Mouse (Mus musculus) bone marrow macrophage, adult 2 months (primary cell): Measurements from ENCODE around the gene Rnf41. TPM values are rescaled to one million over a fixed set of nuclear protein-coding genes. Genes with fewer than 3 reads are reported as not detected.

Source experiments
- H3K27ac ChIP-seq: 2 replicates; pipeline ENCODE4 v1.5.1; 2012; ENCODE audit warnings: low read depth, low read length; ENCODE audit not compliant: insufficient read depth
- H3K4me1 ChIP-seq: 2 replicates; pipeline ENCODE4 v1.6.1; 2012; ENCODE audit warnings: low read length; ENCODE audit not compliant: control insufficient read depth, insufficient read depth
- H3K4me3 ChIP-seq: 2 replicates; pipeline ENCODE4 v1.5.1; 2012; ENCODE audit warnings: mild to moderate bottlenecking, low read length, moderate library complexity; ENCODE audit not compliant: insufficient read depth
- CTCF ChIP-seq: IDR thresholded peaks from 2 replicates; pipeline ENCODE4 v1.5.1; 2012; ENCODE audit warnings: low read depth, mild to moderate bottlenecking, low read length, moderate library complexity
- POLR2A ChIP-seq: IDR thresholded peaks from 2 replicates; pipeline ENCODE4 v1.6.1; 2012; ENCODE audit warnings: mild to moderate bottlenecking, low read depth, low read length, borderline replicate concordance
- polyA plus RNA-seq: library from polyadenylated mRNA; stranded (reverse); fragments of >200 nt; gene quantifications from 2 replicates; pipeline ENCODE4 v1.2.4, GENCODE M21; 2012; ENCODE audit not compliant: missing spikeins, insufficient read depth, insufficient read length

The Rnf41 gene
- polyA plus RNA-seq, 1 experiment: 47.6 TPM

DNA sequence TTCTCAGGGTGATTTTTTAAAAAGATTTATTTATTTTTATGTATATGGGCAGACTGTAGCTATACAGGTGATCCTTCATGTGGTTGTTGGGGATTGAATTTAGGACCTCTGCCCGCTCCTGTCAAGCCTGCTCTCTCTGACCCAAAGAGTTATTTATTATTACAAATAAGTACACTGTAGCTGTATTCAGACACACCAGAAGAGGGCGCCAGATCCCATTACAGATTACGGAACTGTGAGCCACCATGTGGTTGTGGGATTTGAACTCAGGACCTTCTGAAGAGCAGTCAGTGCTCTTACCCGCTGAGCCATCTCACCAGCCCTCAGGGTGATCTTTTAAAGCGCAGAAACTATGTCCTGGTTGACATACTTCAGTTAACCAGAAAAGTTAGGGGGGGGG is 39.3 kb upstream of the Rnf41 start:
- peaks cover 50% of the 10 kb centered on the region for H3K4me1 ChIP-seq
- no peak overlapping the region for H3K4me3 ChIP-seq
- peak overlapping the region; percentile 58 for H3K27ac ChIP-seq
- TF ChIP-seq POLR2A (no peak), CTCF (peak; percentile 47)

DNA sequence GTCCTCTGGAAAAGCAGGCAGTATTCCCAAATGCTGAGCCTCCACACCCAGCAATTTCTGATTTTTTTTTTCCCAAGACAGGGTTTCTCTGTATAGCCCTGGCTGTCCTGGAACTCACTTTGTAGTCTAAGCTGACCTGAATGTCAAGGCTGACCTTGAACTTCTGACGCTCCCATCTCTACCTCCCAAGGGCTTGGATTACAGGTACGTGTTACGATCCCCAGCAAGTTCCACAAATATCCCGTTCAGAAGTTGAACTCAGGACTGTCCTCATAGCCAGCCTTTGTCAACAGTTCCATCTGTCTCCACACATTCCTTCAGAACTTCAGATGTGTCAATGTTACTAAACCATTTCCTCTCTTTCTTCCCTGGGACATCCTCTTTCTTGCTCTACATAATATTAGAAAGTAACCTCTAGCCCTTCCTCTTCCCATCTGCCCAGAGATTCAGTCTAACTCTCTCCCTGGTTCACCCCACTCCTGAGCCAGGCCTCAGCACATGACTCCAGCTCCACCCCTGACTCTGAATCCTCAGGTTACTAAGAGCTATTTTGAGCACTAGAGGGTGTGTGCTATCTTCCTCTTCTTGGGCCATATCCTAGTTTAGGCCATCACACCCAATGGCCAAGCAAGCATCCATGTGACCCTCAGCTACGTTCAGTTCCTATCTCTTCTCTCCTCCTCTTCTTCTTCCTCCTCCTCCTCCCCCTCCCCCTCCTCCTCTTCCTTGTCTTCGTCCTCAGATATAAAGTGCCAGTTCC is 38.3 kb upstream of the Rnf41 start:
- H3K4me3 ChIP-seq: no peak overlapping the region
- H3K4me1 ChIP-seq: peaks cover 48% of the 10 kb centered on the region
- peak overlapping the region; percentile 96 for H3K27ac ChIP-seq
- TF ChIP-seq CTCF (no peak), POLR2A (no peak)

DNA sequence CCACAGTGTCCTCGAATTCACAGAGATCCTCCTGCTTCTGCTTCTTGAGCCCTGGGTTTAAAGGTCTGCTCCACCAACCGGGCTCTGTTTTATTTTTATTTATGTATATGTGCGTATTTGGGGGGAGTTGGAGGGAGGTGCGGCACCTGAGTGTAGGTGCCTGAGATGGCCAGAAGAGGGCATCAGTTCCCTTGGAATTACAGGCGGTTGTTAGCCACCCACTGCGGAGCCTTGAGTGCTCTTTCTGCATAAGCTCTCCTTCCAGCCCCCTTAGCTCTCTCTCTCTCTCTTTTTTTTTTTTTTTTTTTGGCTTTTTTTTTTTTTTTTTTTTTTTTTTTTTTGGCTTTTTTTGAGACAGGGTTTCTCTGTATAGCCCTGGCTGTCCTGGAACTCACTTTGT is 37.1 kb upstream of the Rnf41 start:
- H3K4me1 ChIP-seq: peaks cover 56% of the 10 kb centered on the region

DNA sequence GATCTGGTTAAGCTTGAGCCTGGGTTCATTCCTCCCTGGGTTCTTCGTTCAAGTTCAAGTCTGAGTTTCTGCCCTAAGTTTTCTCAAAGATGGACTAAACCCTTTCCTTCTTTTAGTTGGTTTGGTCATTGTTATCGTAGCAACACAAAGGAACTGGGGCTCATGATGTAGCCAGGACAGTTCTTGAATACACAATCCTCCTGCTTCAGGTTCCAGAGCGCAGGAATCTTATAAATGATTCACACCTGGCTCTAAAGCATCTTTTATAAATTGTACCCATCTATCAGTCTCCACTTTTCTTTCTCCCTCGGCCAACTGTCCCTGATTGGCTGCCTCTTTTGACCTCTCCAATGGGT is 35.4 kb upstream of the Rnf41 start:
- TF ChIP-seq CTCF (no peak), POLR2A (no peak)
- H3K27ac ChIP-seq: peak overlapping the region; percentile 91

More for the DNA sequence above, 37.1 kb upstream of the Rnf41 start:
- Histone ChIP-seq H3K27ac (peak overlapping the region; percentile 96), H3K4me3 (no peak overlapping the region)
- TF ChIP-seq POLR2A: no peak
- 0 out of 2 replicates have a peak, but pooled peaks have one; percentile 20 for TF ChIP-seq CTCF

DNA sequence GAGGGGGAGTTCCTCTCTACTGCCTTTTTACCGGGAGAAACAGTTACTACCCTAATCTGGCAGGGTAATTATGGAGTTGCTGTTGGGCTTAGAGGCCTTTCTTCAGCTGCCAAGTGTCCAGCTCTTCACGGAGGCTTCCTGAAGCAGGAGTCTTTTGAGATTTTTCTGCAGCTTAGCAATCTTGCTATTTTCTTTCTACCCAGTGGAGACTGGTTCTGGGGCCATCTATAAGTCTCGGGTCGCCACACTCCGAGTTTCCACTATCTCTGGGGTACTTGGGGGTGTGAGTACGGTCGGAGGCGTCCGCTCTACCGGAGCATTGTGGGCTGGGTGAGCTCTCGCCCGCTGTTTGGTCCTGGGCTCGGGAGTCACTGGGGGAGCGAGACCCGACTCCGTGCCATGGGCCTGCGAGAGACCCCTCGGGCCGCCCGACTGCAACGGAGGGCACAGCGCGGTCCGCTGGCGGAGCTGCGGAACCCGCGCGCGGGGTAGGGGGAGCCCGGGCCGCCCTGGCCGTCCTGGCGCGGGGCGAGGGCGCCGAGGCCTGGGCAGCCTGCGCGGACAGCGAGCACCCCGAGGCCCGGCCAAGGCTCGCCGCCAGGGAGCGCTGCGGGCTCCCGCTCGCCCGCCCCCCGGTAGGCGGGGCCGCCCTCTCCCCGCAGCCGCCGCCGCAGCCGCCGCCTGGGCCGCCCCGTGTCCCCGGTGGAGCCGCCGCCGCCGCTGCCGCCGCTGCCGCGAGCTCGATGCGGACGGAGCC is 34.8 kb upstream of the Rnf41 start, which contains the start of gene Ankrd52:
Ankrd52 (plus strand) TSS at position 661 of the 757 bp plus-strand sequence.
- peaks cover 36% of the 10 kb centered on the region for H3K4me1 ChIP-seq
- TF ChIP-seq POLR2A (0 out of 2 replicates have a peak, but pooled peaks have one; percentile 4), CTCF (no peak)
- peak within 1 kb of the TSS; percentile 91 for H3K27ac ChIP-seq
- H3K4me3 ChIP-seq: peak within 1 kb of the TSS; percentile 91

More for the DNA sequence above, 35.4 kb upstream of the Rnf41 start:
- H3K4me1 ChIP-seq: peaks cover 40% of the 10 kb centered on the region
- H3K4me3 ChIP-seq: peak overlapping the region; percentile 91

DNA sequence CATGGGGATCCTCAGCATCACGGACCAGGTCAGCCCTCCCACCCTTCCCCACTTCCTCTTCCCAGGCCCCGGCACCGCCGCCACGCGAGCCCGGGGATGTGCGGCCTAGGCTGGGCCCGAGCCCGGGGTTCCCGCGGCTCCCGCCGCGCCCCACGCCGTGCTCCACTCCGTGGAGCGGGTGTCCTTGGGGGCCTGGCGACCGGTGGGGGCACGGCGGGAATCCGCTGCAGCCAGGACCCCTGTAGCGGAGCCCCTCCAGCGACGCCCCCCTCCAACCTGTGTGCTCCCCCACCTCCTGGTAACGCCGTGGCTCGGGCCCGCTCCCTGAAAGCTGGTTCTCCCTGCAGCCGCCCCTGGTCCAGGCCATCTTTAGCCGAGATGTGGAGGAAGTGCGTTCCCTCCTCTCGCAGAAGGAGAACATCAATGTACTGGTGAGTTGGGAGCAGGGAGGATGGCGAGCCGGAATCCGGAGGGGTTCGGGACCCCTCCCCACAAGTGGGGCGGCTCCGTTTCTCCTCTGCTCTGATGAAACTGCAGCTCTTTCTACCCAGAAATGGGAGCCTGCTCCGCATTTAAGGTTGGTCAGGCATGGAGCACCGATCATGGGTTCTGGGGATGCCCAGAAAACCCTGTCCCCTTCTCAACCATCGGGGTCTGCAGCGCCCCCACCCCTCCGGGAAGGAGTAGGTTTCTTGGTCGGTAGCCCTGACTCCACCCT is 34.1 kb upstream of the Rnf41 start:
- peak overlapping the region; percentile 91 for H3K4me3 ChIP-seq
- H3K4me1 ChIP-seq: peaks cover 33% of the 10 kb centered on the region
- H3K27ac ChIP-seq: peak overlapping the region; percentile 70
- TF ChIP-seq CTCF: no peak
- TF ChIP-seq POLR2A: no peak

DNA sequence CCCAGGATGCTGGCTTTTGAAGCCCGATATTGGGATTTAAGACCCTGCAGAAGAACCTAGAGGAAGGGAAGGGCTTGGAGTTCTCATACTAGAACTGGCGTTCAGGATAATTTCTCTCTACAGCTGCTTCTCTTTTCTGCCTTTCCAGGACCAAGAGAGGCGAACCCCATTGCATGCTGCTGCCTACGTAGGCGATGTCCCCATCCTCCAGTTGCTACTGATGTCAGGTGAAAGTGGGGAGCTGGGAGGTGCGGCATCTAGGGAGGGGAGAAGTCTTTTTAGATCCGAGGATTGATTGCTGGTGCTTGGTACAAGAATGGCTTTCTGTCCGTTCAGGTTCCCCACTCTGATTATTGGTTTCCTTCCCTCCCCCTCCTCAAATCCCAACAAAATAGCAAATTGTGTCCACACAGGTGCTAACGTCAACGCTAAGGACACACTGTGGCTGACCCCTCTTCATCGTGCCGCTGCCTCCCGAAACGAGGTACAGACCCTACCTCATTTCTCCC is 33.5 kb upstream of the Rnf41 start:
- H3K4me3 ChIP-seq: peak overlapping the region; percentile 91
- H3K27ac ChIP-seq: peak overlapping the region; percentile 70; the same call in 1 of the 2 replicates
- TF ChIP-seq POLR2A (no peak), CTCF (no peak)
- peaks cover 29% of the 10 kb centered on the region for H3K4me1 ChIP-seq

DNA sequence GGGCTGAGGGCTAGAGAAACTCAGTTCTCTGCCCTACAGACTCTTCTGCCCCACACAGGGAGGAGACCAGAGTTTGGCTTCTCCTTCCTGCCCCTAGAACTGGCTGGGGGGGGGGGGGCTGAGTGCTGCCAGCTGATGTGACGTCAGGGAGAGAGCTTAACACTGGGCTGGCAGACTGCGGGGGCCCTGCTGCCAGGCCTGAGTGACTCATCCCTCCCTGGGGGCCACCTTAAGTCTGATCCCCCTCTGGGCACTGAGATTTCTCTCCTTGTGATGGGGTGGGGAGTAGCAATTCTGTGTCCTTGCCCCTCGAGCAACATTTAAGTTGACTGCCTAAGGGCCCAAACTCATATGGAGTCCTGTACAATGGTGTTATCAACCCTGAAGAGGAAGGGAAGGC is 33.0 kb upstream of the Rnf41 start:
- peak overlapping the region; percentile 91 for H3K4me3 ChIP-seq
- H3K27ac ChIP-seq: no peak overlapping the region
- no peak for TF ChIP-seq CTCF
- TF ChIP-seq POLR2A: no peak
- H3K4me1 ChIP-seq: peaks cover 28% of the 10 kb centered on the region

DNA sequence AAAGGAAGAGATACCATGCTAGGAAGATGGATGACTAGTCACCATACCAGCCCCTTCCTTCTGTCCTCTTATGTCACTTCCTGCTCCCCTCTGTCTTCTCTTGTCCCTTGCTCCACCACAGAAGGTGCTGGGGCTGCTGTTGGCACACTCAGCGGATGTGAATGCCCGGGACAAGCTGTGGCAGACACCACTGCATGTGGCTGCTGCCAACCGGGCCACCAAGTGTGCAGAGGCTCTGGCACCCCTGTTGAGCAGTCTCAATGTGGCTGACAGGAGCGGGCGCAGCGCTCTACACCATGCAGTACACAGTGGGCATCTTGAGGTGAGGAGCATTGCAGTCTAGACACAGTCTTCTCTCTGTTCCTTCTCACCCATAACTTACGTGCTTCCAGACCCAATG is 32.2 kb upstream of the Rnf41 start:
- TF ChIP-seq CTCF (no peak), POLR2A (no peak)
- Histone ChIP-seq H3K4me3 (no peak overlapping the region), H3K4me1 (peaks cover 22% of the 10 kb centered on the region), H3K27ac (no peak overlapping the region)

DNA sequence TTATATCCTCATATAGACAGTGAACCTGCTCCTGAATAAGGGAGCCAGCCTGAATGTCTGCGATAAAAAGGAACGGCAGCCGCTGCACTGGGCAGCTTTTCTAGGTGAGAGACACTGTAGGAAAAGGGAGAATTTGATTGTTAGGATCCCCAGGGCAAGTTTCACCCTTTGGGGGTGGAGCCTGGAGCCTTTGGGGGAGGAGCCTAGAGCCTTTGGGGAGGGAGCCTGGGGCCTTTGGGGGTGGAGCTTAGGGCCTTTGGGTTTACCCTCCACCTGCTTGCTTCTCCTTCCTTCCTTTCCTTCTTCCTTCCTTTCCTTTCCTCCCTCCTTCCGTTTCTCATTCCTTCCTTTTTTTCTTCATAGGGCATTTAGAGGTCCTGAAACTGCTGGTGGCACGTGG is 30.9 kb upstream of the Rnf41 start:
- Histone ChIP-seq H3K27ac (no peak overlapping the region), H3K4me1 (peaks cover 21% of the 10 kb centered on the region), H3K4me3 (no peak overlapping the region)
- TF ChIP-seq POLR2A (no peak), CTCF (no peak)
